Mouse (Mus musculus) layer of hippocampus, adult 9-11 months (tissue): Measurements from ENCODE around the gene Cbr2.

Source experiments
- DNase-seq: peaks from one replicate; pipeline ENCODE4 v3.0.0; 2022

The Cbr2 gene

GRCm38 (mm10) chr11:120710672-120711071 lies 21.2 kb downstream of the Cbr2 start:
- DNase-seq: no peak

GRCm38 (mm10) chr11:120709551-120709950 lies 22.4 kb downstream of the Cbr2 start:
- no peak for DNase-seq

GRCm38 (mm10) chr11:120707969-120708368 lies 23.9 kb downstream of the Cbr2 start:
- DNase-seq: no peak

- DNase-seq: no peak
Measured at GRCm38 (mm10) chr11:120707225-120707624, 24.7 kb downstream of the Cbr2 start.

GRCm38 (mm10) chr11:120706120-120706519 lies 25.8 kb downstream of the Cbr2 start:
- DNase-seq: no peak

- DNase-seq: no peak
Measured at GRCm38 (mm10) chr11:120704486-120705325, 27.2 kb downstream of the Cbr2 start.

- no peak for DNase-seq
Measured at GRCm38 (mm10) chr11:120703696-120704454, 28.0 kb downstream of the Cbr2 start.

GRCm38 (mm10) chr11:120697741-120698140 lies 34.2 kb downstream of the Cbr2 start:
- no peak for DNase-seq

- no peak for DNase-seq
Measured at GRCm38 (mm10) chr11:120696568-120696967, 35.3 kb downstream of the Cbr2 start.

GRCm38 (mm10) chr11:120695641-120696040 lies 36.3 kb downstream of the Cbr2 start:
- DNase-seq: no peak

GRCm38 (mm10) chr11:120695184-120695583 lies 36.7 kb downstream of the Cbr2 start:
- DNase-seq: no peak

GRCm38 (mm10) chr11:120693461-120693860 lies 38.5 kb downstream of the Cbr2 start:
- DNase-seq: no peak

- DNase-seq: no peak
Measured at GRCm38 (mm10) chr11:120692471-120693011, 39.4 kb downstream of the Cbr2 start.

- DNase-seq: no peak
Measured at GRCm38 (mm10) chr11:120689365-120689764, 42.5 kb downstream of the Cbr2 start.

GRCm38 (mm10) chr11:120686650-120687272 lies 45.2 kb downstream of the Cbr2 start:
- DNase-seq: no peak

- no peak for DNase-seq
Measured at GRCm38 (mm10) chr11:120684660-120685059, 47.3 kb downstream of the Cbr2 start.

GRCm38 (mm10) chr11:120684086-120684485 lies 47.8 kb downstream of the Cbr2 start:
- DNase-seq: no peak

- no peak for DNase-seq
Measured at GRCm38 (mm10) chr11:120683536-120683935, 48.4 kb downstream of the Cbr2 start.

GRCm38 (mm10) chr11:120682683-120683082 lies 49.2 kb downstream of the Cbr2 start:
- no peak for DNase-seq

- no peak for DNase-seq
Measured at GRCm38 (mm10) chr11:120679909-120680308, 52.0 kb downstream of the Cbr2 start.
